Mouse (Mus musculus): ENCODE measurements around the gene Liph.

GRCm38 (mm10) chr16:21999941-22000690 lies 4.7 kb upstream of the Liph start:
- TF ChIP-seq CTCF (IDR thresholded peaks at IDR 0.05; ENCODE audit: borderline replicate concordance, extremely low read depth, insufficient read depth, insufficient read length): no peak
- no peak for TF ChIP-seq POLR2A (IDR thresholded peaks at IDR 0.05; ENCODE audit: borderline replicate concordance, extremely low read depth, insufficient read depth, insufficient read length, poor library complexity, severe bottlenecking)
